Mouse (Mus musculus) bone marrow macrophage, adult 2 months (primary cell): ENCODE data around the gene Vegfa. TPM values are rescaled to one million over a fixed set of nuclear protein-coding genes. Genes with fewer than 3 reads are reported as not detected.

Experiments
- H3K27ac ChIP-seq: 2 replicates; pipeline ENCODE4 v1.5.1; 2012; ENCODE audit warnings: low read depth, low read length; ENCODE audit not compliant: insufficient read depth
- H3K4me1 ChIP-seq: 2 replicates; pipeline ENCODE4 v1.6.1; 2012; ENCODE audit warnings: low read length; ENCODE audit not compliant: control insufficient read depth, insufficient read depth
- H3K4me3 ChIP-seq: 2 replicates; pipeline ENCODE4 v1.5.1; 2012; ENCODE audit warnings: mild to moderate bottlenecking, low read length, moderate library complexity; ENCODE audit not compliant: insufficient read depth
- CTCF ChIP-seq: IDR thresholded peaks from 2 replicates; pipeline ENCODE4 v1.5.1; 2012; ENCODE audit warnings: low read depth, mild to moderate bottlenecking, low read length, moderate library complexity
- POLR2A ChIP-seq: IDR thresholded peaks from 2 replicates; pipeline ENCODE4 v1.6.1; 2012; ENCODE audit warnings: mild to moderate bottlenecking, low read depth, low read length, borderline replicate concordance
- polyA plus RNA-seq: library from polyadenylated mRNA; stranded (reverse); fragments of >200 nt; gene quantifications from 2 replicates; pipeline ENCODE4 v1.2.4, GENCODE M21; 2012; ENCODE audit not compliant: missing spikeins, insufficient read depth, insufficient read length

Vegfa gene
- polyA plus RNA-seq, result 53.8 and 58.0 TPM in 2 replicates

GRCm38 (mm10) chr17:46032257-46032991 lies at the start of gene Vegfa:
Gene Vegfa (minus strand): TSS chr17:46032369.
- peak within 1 kb of the TSS; percentile 93 for H3K4me3 ChIP-seq

DNA sequence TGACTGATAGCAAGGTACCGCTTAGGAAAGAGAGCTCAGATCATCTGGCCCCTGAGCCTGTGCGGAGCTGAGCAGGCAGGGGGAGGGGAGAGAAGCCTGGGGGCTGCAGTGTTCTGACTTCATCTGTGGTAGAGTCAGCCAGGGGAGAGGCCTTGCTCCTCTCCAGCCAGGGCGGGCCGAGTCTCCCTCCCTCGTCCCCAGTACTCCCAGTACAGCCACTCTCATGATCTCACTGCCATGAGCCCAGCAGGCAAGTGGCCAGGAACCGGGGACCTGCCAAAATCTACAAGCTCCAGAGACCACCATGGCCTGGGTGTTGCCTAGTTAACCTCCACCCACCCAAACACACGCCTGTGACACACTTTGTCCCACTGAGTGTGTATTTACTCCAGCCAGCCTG lies 49.5 kb upstream of the Vegfa start:
- Histone ChIP-seq H3K4me1 (no peaks in the 10 kb centered on the region), H3K4me3 (no peak overlapping the region), H3K27ac (no peak overlapping the region)
- TF ChIP-seq CTCF, result no peak
- no peak for TF ChIP-seq POLR2A

More at GRCm38 (mm10) chr17:46032257-46032991, at the start of gene Vegfa:
- TF ChIP-seq POLR2A (peak; percentile 99), CTCF (peak; percentile 62)
- Histone ChIP-seq H3K4me1 (peaks cover 23% of the 10 kb centered on the region), H3K27ac (peak within 1 kb of the TSS; percentile 72)

GRCm38 (mm10) chr17:46081042-46081441 lies 48.9 kb upstream of the Vegfa start:
- Histone ChIP-seq H3K4me1 (no peaks in the 10 kb centered on the region), H3K27ac (no peak overlapping the region), H3K4me3 (no peak overlapping the region)
- TF ChIP-seq POLR2A (no peak), CTCF (no peak)

DNA sequence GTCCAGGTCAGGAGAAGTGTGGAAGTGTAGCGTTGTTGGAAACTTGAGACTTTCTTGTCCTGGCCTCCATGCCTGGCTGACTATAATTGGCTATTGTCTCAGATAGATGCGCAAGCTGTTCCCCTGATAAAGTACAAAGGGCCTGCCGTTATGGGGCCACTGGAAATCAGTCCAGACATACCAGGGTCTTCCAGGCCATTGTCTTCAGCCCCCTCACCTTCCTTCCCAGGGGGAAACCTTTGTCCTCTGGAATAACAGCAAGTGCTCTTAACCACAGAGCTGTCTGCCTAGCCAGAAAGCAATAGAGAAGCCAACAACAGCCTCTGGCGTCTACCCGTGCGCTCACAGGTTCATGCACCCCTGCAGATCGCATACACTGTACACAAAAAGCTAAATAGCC lies 48.2 kb upstream of the Vegfa start:
- no peak overlapping the region for H3K27ac ChIP-seq
- TF ChIP-seq CTCF (no peak), POLR2A (no peak)
- H3K4me1 ChIP-seq, result no peaks in the 10 kb centered on the region
- no peak overlapping the region for H3K4me3 ChIP-seq

- Histone ChIP-seq H3K4me1 (peaks cover 8% of the 10 kb centered on the region), H3K27ac (no peak overlapping the region), H3K4me3 (no peak overlapping the region)
- TF ChIP-seq POLR2A (no peak), CTCF (no peak)
Measured at GRCm38 (mm10) chr17:46079037-46079436, 46.9 kb upstream of the Vegfa start.

DNA sequence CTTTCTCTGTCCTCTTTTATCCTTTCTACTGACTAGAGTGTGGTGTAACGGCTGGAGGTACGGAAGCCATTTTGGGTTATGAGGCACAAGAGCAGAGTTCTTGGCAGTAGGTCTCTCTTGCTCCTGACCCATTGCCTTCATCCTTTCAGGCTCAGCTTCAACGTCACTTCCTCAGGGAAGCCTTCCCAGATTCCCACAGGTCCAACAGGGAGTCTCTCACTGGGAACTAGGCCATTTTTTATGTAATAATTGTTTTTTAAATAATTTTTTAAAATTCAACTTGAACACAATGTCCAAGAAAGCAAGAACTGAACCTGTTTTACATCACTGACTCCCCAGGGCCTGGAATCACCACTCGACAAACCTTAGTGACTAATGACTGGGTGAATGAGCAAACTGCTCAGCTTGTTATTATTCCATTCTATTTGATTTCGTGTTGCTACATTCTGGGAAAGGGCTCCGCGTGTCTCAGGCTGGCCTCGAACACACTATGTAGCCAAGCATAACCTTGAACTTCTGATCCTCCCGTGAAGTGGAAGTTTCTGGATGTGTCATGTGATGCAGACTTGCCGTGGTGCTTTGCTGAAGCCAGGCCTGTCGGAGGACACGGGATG lies 45.9 kb upstream of the Vegfa start:
- H3K4me1 ChIP-seq, result peaks cover 13% of the 10 kb centered on the region
- H3K4me3 ChIP-seq, result no peak overlapping the region
- no peak for TF ChIP-seq CTCF
- TF ChIP-seq POLR2A, result no peak
- no peak overlapping the region for H3K27ac ChIP-seq

GRCm38 (mm10) chr17:46076260-46076551 lies 44.0 kb upstream of the Vegfa start:
- TF ChIP-seq POLR2A (no peak), CTCF (no peak)
- Histone ChIP-seq H3K4me1 (peaks cover 13% of the 10 kb centered on the region), H3K4me3 (no peak overlapping the region), H3K27ac (no peak overlapping the region)

DNA sequence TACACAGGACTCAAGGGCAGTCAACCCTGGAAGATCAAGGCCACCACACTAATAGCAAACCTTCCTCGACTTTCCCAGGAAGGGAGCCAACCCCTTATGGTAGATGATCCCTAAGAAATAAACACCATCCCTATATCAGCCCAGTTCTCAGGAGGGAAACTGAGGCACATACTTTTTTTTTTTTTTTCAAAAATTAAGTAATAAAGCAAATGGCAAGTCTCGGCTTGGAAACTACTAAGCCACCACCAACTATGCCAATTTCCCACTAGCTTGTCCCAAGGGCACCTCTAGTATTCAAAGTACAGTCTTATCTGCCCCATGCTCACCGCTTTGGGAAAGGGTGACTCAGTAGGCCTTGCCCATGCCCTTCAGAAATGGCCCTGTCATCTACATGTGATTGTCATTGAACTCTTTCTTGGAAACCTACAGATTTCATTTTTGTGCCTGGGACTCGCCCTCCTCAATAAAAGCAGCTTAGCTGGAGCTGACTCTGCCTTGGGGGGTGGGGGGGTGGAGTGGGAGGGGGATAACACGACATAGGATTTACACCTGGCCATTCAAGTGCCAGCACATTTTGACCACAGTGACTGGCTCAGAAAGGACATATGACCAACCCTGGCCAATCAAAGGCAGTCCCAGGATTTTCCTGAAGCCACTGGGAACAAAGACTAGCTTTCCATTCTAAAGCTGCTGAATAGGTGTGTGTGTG lies 43.5 kb upstream of the Vegfa start:
- H3K4me3 ChIP-seq, result no peak overlapping the region
- H3K4me1 ChIP-seq, result peaks cover 13% of the 10 kb centered on the region
- no peak overlapping the region for H3K27ac ChIP-seq
- TF ChIP-seq CTCF, result no peak
- no peak for TF ChIP-seq POLR2A

GRCm38 (mm10) chr17:46075116-46075485 lies 42.9 kb upstream of the Vegfa start:
- TF ChIP-seq CTCF (peak; percentile 43; the same call in 1 of the 2 replicates), POLR2A (no peak)
- no peak overlapping the region for H3K4me3 ChIP-seq
- no peak overlapping the region for H3K27ac ChIP-seq
- peaks cover 15% of the 10 kb centered on the region for H3K4me1 ChIP-seq

DNA sequence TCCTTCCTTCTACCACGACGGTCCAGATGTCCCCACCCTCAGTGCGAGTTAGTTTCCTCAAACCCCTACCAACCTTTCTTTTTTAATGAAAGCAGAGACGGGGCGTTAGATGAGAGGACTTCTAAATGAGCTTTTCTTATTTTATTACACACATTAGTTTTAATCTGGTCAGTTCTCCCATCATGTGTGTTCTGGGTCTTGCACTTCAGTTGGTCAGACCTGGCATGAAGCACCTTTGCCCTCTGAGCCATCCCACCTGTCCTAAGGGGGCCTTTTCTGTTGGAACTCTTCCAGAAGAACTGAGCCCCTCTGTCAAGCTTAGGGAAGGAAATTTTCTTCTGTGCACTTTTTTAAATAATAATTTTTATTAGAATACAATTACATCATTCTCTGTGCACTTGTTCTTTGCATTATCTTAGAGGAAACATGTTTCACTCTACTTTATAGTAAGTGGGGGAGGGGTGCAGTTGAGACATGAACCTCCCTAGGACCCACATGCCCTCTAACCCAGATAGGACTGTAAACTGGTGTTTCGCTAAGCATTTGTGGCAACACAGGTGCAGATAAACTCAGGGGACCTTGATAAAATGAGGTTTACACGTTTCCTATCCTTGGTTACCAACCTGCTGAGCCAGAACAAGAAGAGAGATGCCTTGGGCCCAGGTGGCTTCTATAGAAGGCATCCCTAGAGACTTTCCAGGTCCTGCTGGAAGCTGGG lies 42.4 kb upstream of the Vegfa start:
- TF ChIP-seq POLR2A, result no peak
- TF ChIP-seq CTCF, result no peak
- peaks cover 17% of the 10 kb centered on the region for H3K4me1 ChIP-seq
- no peak overlapping the region for H3K4me3 ChIP-seq
- no peak overlapping the region for H3K27ac ChIP-seq
